Mouse (Mus musculus) 3T3-L1 (cell line): ENCODE measurements at regions not wholly inside any gene's neighbourhood (a gene's known extent, or its start where the extent isn't known, plus 50 kb on each side); places are given as distances from the start of the nearest gene placed in this dataset.

Experiments
- DNase-seq: peaks from one replicate; pipeline ENCODE4 v3.0.0-alpha.2; 2015; ENCODE audit warnings: low read depth, low spot score

DNA sequence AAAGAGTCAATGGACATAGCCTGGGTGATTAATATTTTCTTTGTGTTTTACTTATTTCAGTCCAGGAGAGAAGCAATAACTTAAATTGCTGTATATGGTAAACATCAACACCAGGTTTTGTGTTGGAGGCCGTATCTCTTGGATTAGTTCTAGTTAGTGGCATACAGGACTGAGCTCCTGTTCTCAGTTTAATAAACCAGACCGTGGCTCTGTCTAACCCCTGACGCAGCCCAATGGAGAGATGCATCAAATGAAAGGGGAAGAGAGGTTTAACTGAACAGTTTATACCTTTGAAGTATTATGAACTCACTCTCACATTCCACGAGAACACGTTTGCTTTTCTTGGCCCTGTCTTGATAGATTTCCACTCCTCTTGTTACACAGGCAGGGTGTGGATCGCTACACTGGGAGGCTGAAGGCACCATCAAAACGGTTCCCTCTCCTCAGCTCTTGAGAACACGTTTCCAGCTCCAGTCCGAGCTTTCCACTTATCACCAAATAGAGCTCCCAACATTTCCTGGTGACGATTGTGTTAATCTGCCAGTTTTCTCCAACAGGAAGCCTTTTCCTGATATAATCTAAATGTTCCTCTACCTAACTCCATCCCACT is 54.0 kb upstream of the Cerkl start:
- DNase-seq: no peak

DNA sequence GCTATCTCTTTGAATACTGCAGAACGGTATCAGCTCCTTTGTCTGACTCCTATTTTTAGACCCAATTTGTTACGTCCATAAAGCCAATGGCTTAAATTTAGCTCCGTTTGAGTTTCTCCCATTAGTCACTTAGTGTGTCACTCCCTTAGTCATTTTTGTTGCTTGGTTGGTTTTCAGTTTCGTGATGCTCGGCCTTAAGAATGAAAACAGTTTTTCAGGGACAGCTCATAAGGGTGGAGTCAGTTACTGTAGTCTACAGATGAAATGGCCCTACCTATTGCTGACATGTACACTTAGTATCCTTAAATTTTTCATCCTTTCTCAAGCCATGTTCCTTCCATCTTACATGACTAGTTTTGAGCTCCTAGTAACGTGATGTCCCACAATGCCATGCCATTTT is 54.5 kb upstream of the Cerkl start:
- DNase-seq: peak; percentile 49

DNA sequence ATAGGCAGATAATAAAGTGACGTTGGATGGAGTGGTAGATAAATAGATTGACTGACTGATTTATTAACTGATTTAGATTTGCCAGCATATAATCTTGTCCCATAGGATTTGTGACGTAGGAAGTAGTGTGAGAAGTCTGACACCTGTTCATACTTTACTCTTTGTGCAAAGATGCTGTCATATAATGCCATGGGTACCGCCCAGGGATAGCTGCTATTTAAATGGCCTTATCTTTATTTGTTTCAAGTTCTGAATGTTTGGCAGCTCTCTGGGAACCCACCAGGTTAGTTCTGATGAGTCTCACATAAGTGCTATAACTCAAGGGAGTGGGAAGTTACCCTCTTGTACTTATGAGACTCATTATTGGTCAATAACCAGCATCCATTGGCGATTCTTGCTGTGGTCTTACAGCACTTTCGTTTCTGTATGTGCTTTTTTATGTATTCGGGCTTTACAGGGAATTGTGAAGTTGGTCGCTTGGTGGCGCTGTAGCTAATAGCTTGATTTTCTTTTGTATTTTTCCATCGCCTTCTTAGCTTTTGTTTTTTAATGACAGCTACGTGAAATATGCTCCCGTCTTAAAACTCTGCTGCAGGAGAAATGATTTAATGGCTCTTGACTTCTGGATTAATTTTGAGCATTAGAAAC is 55.2 kb upstream of the Cerkl start:
- DNase-seq: peak; percentile 97

DNA sequence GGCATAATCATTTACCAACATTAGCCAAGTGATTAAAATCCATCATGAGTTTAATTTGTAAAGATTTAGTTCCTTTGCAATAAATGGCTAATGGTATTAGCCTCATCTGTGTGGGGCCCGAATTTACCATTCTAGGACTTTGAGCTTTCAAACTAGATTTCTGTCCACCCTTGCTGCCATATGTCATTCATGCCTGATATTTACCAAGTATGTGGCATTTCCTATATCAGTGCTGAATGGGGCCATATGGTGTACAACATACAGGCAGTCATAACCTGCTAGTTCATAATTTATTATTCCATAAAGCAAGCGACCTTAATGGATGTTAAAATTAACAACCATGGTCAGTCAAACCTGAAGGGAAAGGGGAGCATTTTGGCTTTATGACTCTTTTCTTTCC is 55.8 kb upstream of the Cerkl start:
- DNase-seq: no peak

DNA sequence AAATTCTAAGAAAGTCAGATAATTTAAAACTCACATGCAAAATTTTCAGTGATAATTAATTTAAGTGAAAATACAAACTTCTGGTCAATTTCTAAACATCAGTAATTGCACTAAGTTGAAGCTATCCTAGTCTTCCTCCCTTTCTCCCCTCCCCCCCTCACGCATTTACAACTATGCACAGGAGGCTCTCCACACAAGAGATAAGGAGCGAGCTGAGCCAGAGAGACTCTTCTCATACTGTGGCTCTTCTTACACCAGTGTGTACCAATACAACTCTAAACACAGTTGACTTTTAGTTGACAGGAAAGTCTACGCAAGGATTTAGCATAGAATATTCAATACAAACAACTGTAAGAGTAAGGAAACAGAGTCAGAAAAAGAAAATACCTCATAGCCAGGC is 57.1 kb upstream of the Cerkl start:
- DNase-seq: no peak

DNA sequence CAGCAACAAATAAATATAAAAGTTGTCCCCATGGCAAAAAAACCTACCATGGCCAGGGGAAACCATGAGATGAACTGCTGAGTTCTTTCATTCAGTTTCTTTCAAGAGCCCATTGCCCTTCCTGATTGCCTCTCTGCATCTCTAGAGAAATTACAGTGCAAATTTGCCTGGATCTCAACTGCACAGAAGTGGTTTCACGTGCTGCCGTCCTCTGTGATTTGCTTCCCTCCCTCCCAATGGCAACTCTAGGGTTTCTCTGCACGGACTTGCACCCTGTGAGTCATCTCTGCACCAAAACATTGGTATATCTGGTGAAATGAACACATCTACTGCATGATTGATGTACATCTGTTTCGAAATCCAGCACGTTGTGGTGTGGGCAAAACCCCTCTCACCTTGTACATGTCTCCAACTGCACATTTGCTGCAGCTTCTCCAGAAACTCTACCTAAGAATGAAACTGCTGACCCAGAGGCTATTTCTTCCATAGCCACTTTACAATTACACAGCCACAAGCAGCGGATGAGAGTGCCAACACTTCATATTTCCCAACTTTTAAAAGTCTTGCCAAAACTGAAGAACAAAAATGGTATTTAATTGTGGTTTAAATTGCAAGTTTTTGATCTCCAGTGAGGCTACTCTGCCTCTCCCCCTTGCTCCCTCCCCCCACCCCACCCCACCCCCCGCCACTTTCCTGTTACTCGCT is 61.6 kb upstream of the Cerkl start:
- DNase-seq: peak; percentile 74

DNA sequence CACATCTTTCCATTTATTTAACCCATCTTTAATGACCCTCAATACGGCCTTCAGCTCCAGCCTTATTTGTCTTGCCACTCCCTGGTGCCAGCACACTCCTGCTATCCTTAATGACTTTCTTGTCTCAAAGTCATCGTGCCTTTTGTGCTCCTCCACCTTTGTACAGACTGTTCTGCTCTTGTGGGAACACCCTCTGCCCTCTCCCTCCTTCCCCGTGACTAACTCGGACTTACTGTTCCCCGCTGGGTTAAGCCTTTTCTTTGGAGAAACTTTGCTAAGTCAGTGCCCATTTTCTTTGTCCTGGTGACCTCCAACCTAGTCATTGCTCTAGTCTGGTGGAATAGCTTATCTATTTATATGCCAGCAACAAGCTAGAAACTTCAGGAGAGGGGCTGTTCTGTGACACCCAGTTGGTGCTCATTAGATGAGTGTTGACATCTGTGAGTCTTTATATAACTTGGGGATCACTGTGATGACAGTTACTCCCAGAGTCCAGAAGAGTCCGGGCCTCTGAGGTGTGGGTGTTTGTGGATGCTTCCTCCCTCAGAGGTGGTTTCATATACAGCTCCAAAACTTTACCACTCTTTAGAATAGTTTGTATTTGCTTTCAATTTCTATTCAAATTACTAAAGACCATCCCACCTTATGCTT is 63.3 kb upstream of the Cerkl start:
- DNase-seq: no peak

DNA sequence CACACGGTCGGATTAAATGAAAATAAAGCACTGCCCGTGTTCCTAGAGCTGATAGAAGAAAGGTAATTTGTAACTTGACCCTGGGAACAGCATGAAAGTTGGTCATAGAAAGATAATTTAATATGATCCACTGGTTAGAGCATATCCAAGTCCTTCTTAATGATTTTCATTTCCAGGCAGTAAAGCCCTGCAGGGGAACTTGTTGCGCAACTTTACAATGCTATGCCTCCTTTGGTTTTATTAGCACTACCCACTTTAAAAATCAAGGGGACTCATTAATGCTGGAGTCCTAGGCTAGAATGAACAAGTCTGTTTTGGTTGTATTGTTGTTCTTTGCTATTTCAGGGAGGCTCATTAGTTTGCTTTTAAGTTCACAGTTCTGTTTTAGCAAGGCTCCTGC is 66.9 kb upstream of the Cerkl start:
- DNase-seq: no peak

DNA sequence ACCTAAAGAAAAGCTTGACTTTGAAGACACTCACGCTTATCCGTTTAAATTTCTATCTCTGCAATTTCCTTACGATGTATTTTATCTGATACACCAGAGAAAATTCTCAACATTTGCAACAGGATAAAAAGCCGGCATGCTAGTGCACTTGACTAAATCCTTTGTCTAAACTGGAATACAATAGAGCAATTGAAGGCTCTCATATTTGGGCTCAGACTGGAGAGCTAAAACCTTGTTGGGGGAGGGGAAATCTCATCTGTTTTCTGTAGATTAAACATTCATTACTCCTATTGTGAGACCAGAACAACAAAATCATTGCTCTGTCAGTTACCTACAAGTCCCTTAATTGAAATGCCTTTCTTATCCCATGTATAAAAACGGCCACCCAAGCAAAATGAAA is 70.9 kb upstream of the Cerkl start:
- no peak for DNase-seq

DNA sequence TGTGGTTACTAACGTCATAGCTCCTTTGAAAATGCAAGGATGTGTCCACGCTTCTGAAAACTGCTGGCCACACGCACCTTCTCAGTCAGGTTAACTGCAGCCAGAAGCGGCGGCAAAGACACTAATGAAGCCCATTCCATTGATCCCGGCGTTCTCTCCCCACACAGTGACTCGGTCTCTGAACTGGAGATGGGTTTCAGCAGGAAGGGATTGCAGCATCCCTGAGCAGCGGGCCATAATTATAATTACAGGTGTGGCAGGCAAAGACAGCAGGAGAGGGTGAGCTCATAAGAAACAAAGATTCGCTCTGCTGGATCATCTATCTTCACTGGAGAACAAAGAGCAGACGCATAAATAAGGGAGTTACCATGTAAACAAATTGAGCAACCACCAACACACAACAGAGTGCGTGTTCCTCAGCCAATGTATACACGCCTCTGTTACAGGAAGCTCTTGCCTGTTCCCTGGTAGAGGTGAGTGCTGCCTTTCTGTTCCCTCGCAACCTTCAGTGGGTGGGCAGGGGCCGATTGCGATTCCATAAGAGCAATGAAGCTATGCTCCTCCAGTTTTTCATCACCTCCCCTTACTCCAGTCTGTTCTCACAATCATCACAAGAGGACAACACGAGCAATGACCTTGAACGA is 71.9 kb upstream of the Cerkl start:
- no peak for DNase-seq

DNA sequence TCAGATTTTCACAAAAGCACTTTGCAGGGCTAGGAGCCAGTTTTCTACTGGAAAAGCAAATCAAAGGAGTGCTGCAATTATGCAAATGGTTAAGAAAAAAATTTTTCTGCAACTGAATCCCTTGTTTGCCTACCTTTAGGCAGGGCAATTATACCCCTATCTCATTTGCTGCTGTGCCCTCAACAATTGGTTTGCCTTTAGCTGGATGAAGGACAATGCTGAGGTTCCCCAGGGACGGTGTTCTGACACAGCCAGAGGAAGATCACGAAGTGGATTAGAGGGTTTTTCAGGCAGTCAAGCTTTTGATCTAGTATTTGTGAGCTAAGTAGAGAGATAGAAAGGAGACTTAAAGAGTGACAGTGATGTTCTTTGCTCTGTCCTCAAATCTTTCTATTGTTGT is 72.6 kb upstream of the Cerkl start:
- no peak for DNase-seq

DNA sequence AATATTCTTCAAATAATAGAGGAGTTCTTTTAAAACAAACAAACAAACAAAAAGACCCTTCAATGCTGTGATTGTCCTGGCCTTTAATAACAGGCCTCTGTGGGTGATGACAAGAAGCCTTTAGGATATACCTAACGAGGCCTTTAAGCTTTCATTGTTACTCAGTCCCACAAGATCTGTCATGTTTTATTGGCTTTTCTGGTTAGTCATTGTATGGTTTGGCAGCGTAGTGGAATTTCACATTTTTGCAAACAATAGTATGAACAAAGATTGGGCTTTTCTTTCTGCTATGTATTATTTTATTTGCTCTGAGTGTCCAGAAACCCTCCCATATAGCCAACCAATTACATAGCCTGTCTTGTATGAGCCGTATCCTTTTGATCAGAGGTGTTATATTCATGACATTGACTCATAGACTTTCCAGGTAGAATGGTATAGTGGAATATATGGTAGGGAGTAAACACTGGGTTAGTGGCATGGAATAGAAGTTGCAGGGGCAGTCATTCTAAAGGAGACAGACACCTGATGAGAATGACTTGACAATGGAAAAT is 76.1 kb upstream of the Cerkl start:
- peak; percentile 86 for DNase-seq

DNA sequence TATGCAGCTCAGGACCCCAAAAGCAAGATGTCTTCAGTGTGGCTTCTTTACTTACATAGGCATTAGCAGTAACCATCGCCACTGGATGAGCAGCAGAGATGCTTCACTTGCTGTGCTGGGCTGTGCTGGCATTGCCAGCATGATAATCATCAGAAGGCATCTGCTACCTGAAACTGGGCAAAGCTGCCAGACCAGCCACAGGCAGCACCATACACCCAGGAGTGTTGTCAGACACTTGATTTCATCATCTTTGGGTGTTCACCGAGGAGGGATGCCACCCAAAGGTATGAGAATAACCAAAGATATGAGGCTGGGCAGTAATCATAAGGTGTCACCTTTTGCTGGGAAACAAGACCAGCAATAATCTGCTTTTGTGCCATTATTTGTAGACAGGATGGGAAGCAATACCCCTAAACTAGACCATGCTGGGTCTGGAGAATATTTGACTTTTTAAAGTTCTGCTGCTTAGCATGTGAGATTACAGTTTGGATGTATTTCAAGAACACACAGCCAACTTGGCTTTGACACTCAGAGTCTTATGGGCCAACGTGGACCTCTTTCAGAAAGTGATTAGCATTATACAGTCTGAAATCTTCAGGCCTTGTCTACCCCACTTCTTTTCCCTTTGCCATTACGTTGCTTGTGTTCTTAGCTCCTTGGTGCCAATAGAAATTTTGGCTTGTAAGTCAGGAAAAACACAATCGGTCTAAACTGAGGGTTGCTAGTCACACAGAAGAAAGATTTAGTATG is 80.7 kb upstream of the Cerkl start:
- DNase-seq: peak; percentile 19

DNA sequence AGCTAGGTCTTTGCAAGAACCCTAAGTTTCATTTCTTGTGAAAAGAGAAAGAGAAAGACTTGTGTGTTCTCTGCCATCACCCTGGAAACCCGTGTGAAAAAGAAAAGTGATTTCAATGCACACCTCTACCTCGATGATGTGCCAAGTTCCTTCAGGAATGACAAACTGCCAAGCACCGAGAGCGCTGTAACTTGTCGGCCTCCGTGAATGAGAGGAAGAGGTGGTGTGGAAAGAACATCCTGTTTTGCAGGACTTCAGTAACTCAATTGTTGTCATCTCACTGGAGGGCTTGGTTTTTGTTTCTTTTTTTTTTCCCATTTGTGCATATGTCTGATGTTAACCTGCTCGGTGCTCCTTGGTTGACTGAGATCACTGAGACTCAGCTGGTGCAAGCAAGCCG is 83.8 kb upstream of the Cerkl start:
- DNase-seq: no peak

DNA sequence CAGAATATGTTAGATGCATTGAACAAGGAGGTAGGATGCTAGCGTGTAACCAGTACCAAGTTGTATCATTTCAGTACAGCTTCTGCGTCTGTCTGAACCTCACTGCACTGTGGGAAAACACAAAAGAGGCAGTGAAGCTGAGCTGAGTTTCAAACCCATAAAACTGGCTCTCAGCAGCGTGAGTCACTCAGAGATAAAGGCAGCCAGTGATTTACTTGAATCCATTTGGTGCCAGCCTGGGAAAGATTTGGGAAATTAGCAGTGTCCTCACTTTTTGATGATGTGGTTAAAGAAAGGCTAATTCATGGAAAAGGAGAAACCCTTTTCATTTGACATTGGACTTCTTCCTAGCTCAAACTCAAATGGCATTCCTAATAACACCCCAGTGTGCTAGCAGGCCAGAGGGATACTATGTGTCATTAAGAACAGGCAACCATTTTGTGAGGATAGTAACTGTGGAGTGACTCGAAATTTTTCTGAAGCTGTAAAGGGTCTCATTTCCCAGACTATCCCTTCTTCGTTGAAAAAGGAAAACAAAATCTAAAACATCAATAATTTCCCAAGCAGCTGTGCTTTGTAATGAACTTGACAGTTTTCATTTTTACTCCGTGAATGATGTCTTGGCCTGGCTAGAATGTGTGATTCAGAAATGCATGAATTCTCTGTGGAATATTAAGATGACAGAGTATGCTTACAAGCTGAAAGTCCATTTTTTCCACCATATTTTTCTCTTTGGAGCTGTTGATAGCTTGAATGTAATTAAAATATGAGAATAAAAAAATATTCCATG is 85.8 kb upstream of the Cerkl start:
- DNase-seq: peak; percentile 55

DNA sequence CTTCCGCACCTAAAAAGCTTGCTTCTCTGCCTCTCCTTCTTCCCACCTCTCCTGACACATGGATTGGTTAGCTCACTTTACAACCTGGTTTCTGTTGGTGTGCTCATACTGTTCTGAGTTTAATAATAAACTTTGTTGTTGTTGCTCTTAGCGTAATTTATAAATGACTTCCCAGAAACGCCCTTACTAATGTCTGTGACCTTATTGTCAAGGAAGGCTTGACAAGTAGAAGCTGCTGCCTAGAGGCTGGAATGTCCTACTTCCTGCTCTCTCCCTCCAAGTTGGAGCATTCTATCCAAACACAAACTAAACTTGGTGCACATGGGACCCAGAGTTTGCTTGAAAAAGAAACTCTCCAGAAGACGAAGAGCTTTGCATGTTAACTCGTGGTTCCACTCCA is 86.9 kb upstream of the Cerkl start:
- DNase-seq: no peak

DNA sequence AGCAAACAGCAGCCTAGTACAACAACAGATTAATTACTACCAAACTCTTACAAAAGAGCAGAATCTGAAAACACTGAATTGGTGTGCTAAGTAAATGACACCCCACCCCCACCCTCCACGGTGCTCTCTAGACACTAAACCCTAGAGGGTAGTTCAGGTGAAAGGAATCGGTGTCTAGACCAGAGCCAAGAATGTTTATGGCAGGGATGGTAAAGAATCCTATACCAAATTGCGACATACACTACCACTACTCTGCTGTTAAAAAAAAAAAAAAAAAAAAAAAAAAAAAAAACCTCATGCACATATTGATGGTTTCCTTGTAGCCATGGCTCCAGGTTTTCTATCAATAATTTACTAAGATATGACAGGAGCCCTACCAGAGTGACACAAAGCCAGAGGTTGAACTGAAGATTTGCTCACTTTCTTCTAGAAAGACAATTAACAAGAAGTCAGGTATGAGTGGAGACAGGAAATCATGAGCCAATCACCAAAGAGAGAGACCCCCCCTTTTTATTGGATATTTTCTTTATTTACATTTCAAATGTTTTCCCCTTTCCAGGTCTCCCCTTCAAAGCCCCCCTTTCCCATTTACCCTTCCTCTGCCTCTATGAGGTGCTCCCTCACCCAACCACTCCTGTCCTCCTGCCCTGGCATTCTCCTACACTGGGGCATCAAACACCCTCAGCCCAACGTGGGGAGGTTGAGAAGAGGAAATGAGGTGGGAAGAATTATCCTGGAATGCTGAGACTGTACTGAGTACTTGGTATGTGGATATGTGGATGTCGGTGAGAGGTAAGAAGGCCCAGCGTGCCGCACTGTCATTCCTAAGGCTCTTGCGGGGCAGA is 87.6 kb upstream of the Cerkl start:
- DNase-seq: no peak

DNA sequence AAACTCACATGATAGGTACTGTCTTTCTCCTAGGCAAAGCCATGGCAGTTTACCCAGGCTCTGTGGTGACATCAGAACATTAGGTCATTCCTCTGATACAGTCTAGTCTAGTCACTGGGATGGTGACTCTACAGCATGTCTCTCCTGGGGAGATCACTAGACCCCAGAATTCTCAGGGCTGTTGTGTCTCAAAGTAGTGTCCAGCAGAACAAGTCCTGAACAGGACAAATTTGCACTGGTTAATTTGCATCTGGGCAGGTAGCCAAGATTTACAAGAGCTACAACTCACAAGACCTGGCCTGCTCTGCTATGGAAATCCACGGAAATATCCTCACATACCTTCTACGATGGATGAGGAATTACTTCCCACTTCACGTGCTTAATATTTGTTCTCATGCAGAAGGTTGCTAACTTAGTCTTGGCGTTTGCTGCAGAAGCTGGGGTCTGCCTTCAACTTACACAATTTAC is 88.2 kb upstream of the Cerkl start:
- peak; percentile 44 for DNase-seq

DNA sequence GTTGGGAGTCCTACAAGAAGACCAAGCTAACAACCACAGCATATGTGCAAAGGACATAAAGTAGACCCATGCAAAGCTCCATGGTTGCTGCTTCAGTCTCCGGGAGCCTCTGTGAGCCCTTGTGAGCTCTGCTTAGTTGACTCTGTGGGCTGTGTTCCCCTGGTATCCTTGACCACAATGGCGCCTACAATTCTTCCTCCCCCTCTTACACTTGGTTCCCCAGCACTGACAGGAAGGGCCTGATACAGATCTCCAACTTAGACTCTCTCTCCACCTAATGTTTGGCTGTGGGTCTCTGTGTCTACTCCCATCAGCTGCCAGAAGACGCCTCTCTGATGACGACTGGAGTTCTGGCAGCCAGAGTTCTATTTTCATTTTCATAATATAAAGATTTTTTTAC is 88.9 kb upstream of the Itprid2 start:
- no peak for DNase-seq
